Mouse (Mus musculus) kidney, postnatal 10 days (tissue): ENCODE measurements around the gene Gm815.
A peak's percentile ranks its signal among the peaks of the same experiment; 100 is the strongest.

Source experiments
- DNase-seq: peaks from one replicate; pipeline ENCODE4 v3.0.0; 2021; ENCODE audit warnings: mixed read lengths

Gene Gm815

GRCm38 (mm10) chr19:26879856-26880255 is 5.8 kb upstream of the Gm815 start:
- no peak for DNase-seq

- no peak for DNase-seq
Observed at GRCm38 (mm10) chr19:26881866-26882427, 3.7 kb upstream of the Gm815 start.

- DNase-seq = no peak
Observed at GRCm38 (mm10) chr19:26888171-26888570, 2.5 kb downstream of the Gm815 start.

GRCm38 (mm10) chr19:26891306-26891964 is 5.8 kb downstream of the Gm815 start:
- DNase-seq = peak; percentile 47

GRCm38 (mm10) chr19:26892861-26893260 is 7.2 kb downstream of the Gm815 start:
- DNase-seq = no peak

- no peak for DNase-seq
Observed at GRCm38 (mm10) chr19:26902162-26902561, 16.5 kb downstream of the Gm815 start.

GRCm38 (mm10) chr19:26914245-26914644 is 28.6 kb downstream of the Gm815 start:
- DNase-seq = no peak

GRCm38 (mm10) chr19:26920816-26921215 is 35.1 kb downstream of the Gm815 start:
- no peak for DNase-seq

GRCm38 (mm10) chr19:26930295-26931283 is 44.9 kb downstream of the Gm815 start:
- no peak for DNase-seq

- peak; percentile 63 for DNase-seq
Observed at GRCm38 (mm10) chr19:26934186-26934585, 48.5 kb downstream of the Gm815 start.
